Mouse (Mus musculus): ENCODE data around the gene Golga7b. TPM values are rescaled to one million over a fixed set of nuclear protein-coding genes. Genes with fewer than 3 reads are reported as not detected.
A peak's percentile ranks its signal among the peaks of the same experiment; 100 is the strongest.

The Golga7b gene
- polyA plus RNA-seq, 1 experiment from 2014 or later = 12.9 TPM

DNA sequence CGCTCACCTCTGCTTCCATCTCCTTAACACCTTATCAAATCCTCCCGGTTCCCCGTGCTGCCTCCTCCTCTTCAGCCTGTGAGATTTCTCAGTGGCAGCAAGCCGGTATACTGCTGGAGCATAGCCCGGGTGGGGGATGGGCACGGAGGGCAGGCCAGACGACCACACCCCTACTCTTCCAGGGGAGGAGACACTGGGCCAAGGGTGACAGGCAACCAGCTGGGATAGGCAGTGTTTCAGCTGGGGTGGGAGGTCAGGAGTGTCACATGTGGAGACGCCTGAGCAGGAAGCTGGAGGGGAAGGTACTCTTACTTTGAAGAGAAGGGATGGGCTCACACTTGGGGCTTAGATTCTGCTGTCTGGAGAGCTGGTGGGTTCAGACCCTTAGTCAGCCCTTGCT is 59.6 kb downstream of the Golga7b start:
- Histone ChIP-seq H3K9ac (no peak overlapping the region), H3K9me3 (replicated peaks) (no peaks in the 10 kb centered on the region), H3K4me2 (no peak overlapping the region), H3K27me3 (peaks cover 27% of the 10 kb centered on the region; the same call in 1 of the 2 replicates), H3K4me1 (peaks cover 38% of the 10 kb centered on the region), H3K27ac (no peak overlapping the region), H3K4me3 (no peak overlapping the region), H3K36me3 (ENCODE audit: poor library complexity, severe bottlenecking) (no peaks in the 10 kb centered on the region)
- WGBS = 21% methylated on average over 8 of the region's 8 CpGs
- ATAC-seq = no peak

GRCm38 (mm10) chr19:42308931-42309330 is 61.6 kb downstream of the Golga7b start:
- no peaks in the 10 kb centered on the region for H3K36me3 ChIP-seq (ENCODE audit: poor library complexity, severe bottlenecking)
- peaks cover 45% of the 10 kb centered on the region for H3K4me1 ChIP-seq
- no peaks in the 10 kb centered on the region for H3K9me3 ChIP-seq (replicated peaks)
- H3K4me3 ChIP-seq = no peak overlapping the region
- peaks cover 29% of the 10 kb centered on the region for H3K27me3 ChIP-seq
- ATAC-seq = no peak
- H3K9ac ChIP-seq = no peak overlapping the region
- WGBS = 84% methylated on average over 12 of the region's 12 CpGs
- no peak overlapping the region for H3K27ac ChIP-seq
- no peak overlapping the region for H3K4me2 ChIP-seq

GRCm38 (mm10) chr19:42311332-42311731 is 64.0 kb downstream of the Golga7b start:
- ATAC-seq = no peak
- H3K9ac ChIP-seq = no peak overlapping the region
- no peaks in the 10 kb centered on the region for H3K9me3 ChIP-seq (replicated peaks)
- H3K27ac ChIP-seq = peak overlapping the region; percentile 82
- no peak overlapping the region for H3K4me2 ChIP-seq
- peaks cover 55% of the 10 kb centered on the region for H3K4me1 ChIP-seq
- H3K27me3 ChIP-seq = peaks cover 32% of the 10 kb centered on the region
- H3K4me3 ChIP-seq = no peak overlapping the region
- no peaks in the 10 kb centered on the region for H3K36me3 ChIP-seq (ENCODE audit: poor library complexity, severe bottlenecking)
- 44% methylated on average over 2 of the region's 2 CpGs for WGBS

DNA sequence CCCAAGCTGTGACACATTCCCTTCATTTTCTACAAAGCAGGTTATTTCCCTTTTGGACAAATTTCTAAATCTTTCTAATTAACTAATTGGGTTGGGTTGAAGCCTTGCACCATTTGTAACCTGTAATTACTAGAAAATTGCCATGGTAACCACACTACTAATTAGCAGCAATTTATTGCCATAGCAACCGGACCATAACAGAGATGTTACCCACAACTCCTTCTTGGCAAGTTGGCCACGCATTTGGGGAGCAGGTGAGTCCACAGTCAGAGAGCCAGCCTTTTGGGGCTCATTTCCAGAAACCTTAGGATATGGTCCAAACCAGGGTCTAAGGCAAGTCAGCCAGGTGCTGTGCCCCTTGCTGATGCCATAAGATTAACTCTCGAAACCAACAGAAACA is 64.8 kb downstream of the Golga7b start:
- peak overlapping the region; percentile 27 for H3K4me2 ChIP-seq
- H3K9ac ChIP-seq = no peak overlapping the region
- H3K27ac ChIP-seq = peak overlapping the region; percentile 82
- no peaks in the 10 kb centered on the region for H3K9me3 ChIP-seq (replicated peaks)
- H3K27me3 ChIP-seq = peaks cover 31% of the 10 kb centered on the region
- ATAC-seq = peak; percentile 33
- H3K4me1 ChIP-seq = peaks cover 55% of the 10 kb centered on the region
- no peak overlapping the region for H3K4me3 ChIP-seq
- WGBS = 42% methylated on average over 3 of the region's 3 CpGs
- no peaks in the 10 kb centered on the region for H3K36me3 ChIP-seq (ENCODE audit: poor library complexity, severe bottlenecking)

GRCm38 (mm10) chr19:42315070-42315679 is 67.8 kb downstream of the Golga7b start:
- 70% methylated on average over 6 of the region's 6 CpGs for WGBS
- Histone ChIP-seq H3K36me3 (ENCODE audit: poor library complexity, severe bottlenecking) (no peaks in the 10 kb centered on the region), H3K27ac (peak overlapping the region; percentile 19; the same call in 1 of the 2 replicates), H3K9me3 (replicated peaks) (no peaks in the 10 kb centered on the region), H3K4me2 (no peak overlapping the region), H3K9ac (no peak overlapping the region), H3K27me3 (peaks cover 15% of the 10 kb centered on the region), H3K4me1 (peaks cover 73% of the 10 kb centered on the region), H3K4me3 (no peak overlapping the region)
- ATAC-seq = no peak

DNA sequence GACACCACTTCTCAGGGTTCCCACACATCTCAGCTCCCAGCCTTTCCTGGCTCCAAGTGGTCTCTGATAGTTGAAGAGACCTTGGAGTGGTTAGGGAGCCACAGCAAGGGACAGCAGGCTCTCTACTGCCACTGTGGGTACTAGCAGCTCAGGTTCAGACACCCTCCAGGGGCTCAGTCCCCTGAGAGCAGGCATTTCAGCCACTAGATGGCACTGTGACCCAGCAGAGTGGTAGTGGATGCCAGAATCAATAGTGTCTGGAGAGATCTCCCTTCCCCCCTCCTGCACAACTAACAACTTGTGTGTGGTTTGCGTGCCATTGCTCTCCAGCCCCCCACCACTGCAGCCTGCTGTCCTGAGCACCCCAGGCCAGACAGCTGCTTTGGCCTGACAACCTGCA is 68.5 kb downstream of the Golga7b start:
- 0% methylated on average over 1 of the region's 1 CpGs for WGBS
- peak; percentile 76 for ATAC-seq
- Histone ChIP-seq H3K4me3 (no peak overlapping the region), H3K9me3 (replicated peaks) (no peaks in the 10 kb centered on the region), H3K4me1 (peaks cover 71% of the 10 kb centered on the region), H3K4me2 (no peak overlapping the region), H3K36me3 (ENCODE audit: poor library complexity, severe bottlenecking) (no peaks in the 10 kb centered on the region), H3K9ac (no peak overlapping the region), H3K27ac (no peak overlapping the region), H3K27me3 (peaks cover 10% of the 10 kb centered on the region)

DNA sequence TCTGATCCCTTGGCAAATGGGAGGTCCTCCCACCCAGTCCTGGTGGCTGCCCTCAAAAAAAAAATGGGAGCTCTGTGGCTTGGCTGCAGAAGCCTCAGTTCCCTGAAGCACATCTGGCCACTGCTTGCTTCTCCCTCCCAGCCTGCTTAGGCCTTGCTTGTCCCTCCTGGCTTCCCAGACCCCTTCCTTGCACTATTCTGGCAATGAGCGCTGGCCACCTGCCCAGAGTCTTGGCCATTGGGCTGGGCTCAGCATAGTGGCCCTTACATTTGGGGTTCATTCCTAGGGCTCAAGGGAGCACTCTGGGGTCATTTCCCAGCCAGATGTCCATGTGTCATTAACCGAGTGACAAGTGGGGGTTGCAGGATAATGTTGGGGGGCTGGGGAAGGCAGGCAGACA is 69.2 kb downstream of the Golga7b start:
- Histone ChIP-seq H3K9ac (no peak overlapping the region), H3K27ac (peak overlapping the region; percentile 80), H3K4me3 (no peak overlapping the region), H3K27me3 (peaks cover 9% of the 10 kb centered on the region), H3K4me1 (peaks cover 65% of the 10 kb centered on the region), H3K36me3 (ENCODE audit: poor library complexity, severe bottlenecking) (no peaks in the 10 kb centered on the region), H3K4me2 (no peak overlapping the region; the same call in 1 of the 2 replicates), H3K9me3 (replicated peaks) (no peaks in the 10 kb centered on the region)
- WGBS = 90% methylated on average over 2 of the region's 2 CpGs
- no peak for ATAC-seq

DNA sequence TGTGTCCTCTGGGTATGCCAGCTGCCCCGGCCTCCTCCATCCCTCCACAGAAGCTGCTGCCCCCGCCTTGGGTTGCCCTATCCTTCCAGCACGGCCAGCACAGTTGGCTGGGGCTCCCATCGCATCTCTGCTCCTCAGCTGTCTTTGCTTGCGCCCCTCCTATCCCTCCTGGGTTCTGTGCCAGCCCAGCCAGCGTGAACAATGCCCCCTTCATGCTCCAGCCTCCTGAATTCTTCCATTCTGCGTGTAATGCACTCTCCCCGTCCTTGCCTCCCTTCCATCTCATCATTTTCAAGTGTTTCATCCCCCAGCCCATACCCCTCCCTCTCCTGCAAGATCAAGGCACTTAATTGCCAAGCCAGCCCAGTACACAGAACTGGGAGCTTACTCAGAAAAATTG is 69.6 kb downstream of the Golga7b start:
- Histone ChIP-seq H3K4me1 (peaks cover 60% of the 10 kb centered on the region), H3K9ac (no peak overlapping the region), H3K9me3 (replicated peaks) (no peaks in the 10 kb centered on the region), H3K4me3 (no peak overlapping the region), H3K4me2 (no peak overlapping the region; the same call in 1 of the 2 replicates), H3K27ac (peak overlapping the region; percentile 80), H3K27me3 (peaks cover 9% of the 10 kb centered on the region), H3K36me3 (ENCODE audit: poor library complexity, severe bottlenecking) (no peaks in the 10 kb centered on the region)
- WGBS = 40% methylated on average over 8 of the region's 8 CpGs
- peak; percentile 51 for ATAC-seq

GRCm38 (mm10) chr19:42317648-42318425 is 70.5 kb downstream of the Golga7b start:
- H3K27ac ChIP-seq = peak overlapping the region; percentile 80
- no peak overlapping the region for H3K4me3 ChIP-seq
- peaks cover 9% of the 10 kb centered on the region for H3K27me3 ChIP-seq
- peaks cover 52% of the 10 kb centered on the region for H3K4me1 ChIP-seq
- ATAC-seq = peak; percentile 37; the same call in 1 of the 2 replicates
- H3K4me2 ChIP-seq = peak overlapping the region; percentile 24; the same call in 1 of the 2 replicates
- H3K9me3 ChIP-seq (replicated peaks) = no peaks in the 10 kb centered on the region
- 45% methylated on average over 18 of the region's 18 CpGs for WGBS
- H3K36me3 ChIP-seq (ENCODE audit: poor library complexity, severe bottlenecking) = no peaks in the 10 kb centered on the region
- no peak overlapping the region for H3K9ac ChIP-seq

Small RNAs within 50 kb of the gene (microRNA-seq; reads per million reads assigned to microRNA genes)
- gene Gm26339 (not detected), gene Mir3085 (2.4 reads per million)

Other genes starting within 250 kb of the Golga7b start
- 0.15 and 0.21 TPM in 2 replicates for gene Ankrd2, start 211.6 kb upstream of the Golga7b start, polyA plus RNA-seq (2015; fragmentation: Nextera tagmentation; extraction: Ambion mirVana)
- gene Hoga1, start 202.0 kb upstream of the Golga7b start, polyA plus RNA-seq (2015; fragmentation: Nextera tagmentation; extraction: Ambion mirVana) = 0.79 and 1.1 TPM in 2 replicates
- gene 4933411K16Rik, start 195.3 kb upstream of the Golga7b start, polyA plus RNA-seq (2015; fragmentation: Nextera tagmentation; extraction: Ambion mirVana) = not detected in 2 replicates
- gene Morn4, start 161.2 kb upstream of the Golga7b start, polyA plus RNA-seq (2015; fragmentation: Nextera tagmentation; extraction: Ambion mirVana) = 114 and 118 TPM in 2 replicates
- 16.5 and 21.7 TPM in 2 replicates for gene Pi4k2a, start 157.1 kb upstream of the Golga7b start, polyA plus RNA-seq (2015; fragmentation: Nextera tagmentation; extraction: Ambion mirVana)
- 10.1 and 10.3 TPM in 2 replicates for gene Avpi1, start 118.5 kb upstream of the Golga7b start, polyA plus RNA-seq (2015; fragmentation: Nextera tagmentation; extraction: Ambion mirVana)
- gene Marveld1, start 100.2 kb upstream of the Golga7b start, polyA plus RNA-seq (2015; fragmentation: Nextera tagmentation; extraction: Ambion mirVana) = 1.7 and 2.0 TPM in 2 replicates
- gene Zfyve27, start 83.6 kb upstream of the Golga7b start, polyA plus RNA-seq (2015; fragmentation: Nextera tagmentation; extraction: Ambion mirVana) = 43.5 and 45.6 TPM in 2 replicates
- 0.21 TPM in 1 of 2 replicates, not detected in the other for gene Sfrp5, start 45.3 kb upstream of the Golga7b start, polyA plus RNA-seq (2015; fragmentation: Nextera tagmentation; extraction: Ambion mirVana)
- gene Crtac1, start 184.2 kb downstream of the Golga7b start, polyA plus RNA-seq (2015; fragmentation: Nextera tagmentation; extraction: Ambion mirVana) = 12.0 and 14.1 TPM in 2 replicates